Mouse (Mus musculus) liver, embryonic 12.5 days (tissue): ENCODE data around the gene Chtop. TPM values are rescaled to one million over a fixed set of nuclear protein-coding genes. Genes with fewer than 3 reads are reported as not detected.

Experiments
- ATAC-seq: fragments of 200-750 bp; cut with Nextera tagmentation; 2 replicates; pipeline ENCODE4 v1.8.0; 2017; ENCODE audit warnings: moderate number of reproducible peaks, mild to moderate bottlenecking, moderate library complexity
- H3K27ac ChIP-seq: fragments of 300-500 bp; sonication (generic); 2 replicates; pipeline ENCODE4 v1.5.1; 2016; ENCODE audit warnings: mild to moderate bottlenecking
- H3K27me3 ChIP-seq: fragments of 300-500 bp; sonication (generic); replicated peaks from 2 replicates; pipeline ENCODE4 v1.6.1; 2016; ENCODE audit warnings: mild to moderate bottlenecking, moderate library complexity
- H3K36me3 ChIP-seq: fragments of 300-500 bp; sonication (generic); 2 replicates; pipeline ENCODE4 v1.6.1; 2016; ENCODE audit warnings: mild to moderate bottlenecking, moderate library complexity
- H3K4me1 ChIP-seq: fragments of 300-500 bp; sonication (generic); 2 replicates; pipeline ENCODE4 v1.6.1; 2016
- H3K4me2 ChIP-seq: fragments of 300-500 bp; sonication (generic); 2 replicates; pipeline ENCODE4 v1.6.1; 2016; ENCODE audit warnings: mild to moderate bottlenecking, moderate library complexity
- H3K4me3 ChIP-seq: fragments of 300-500 bp; sonication (generic); 2 replicates; pipeline ENCODE4 v1.5.1; 2016; ENCODE audit warnings: mild to moderate bottlenecking, moderate library complexity
- H3K9ac ChIP-seq: fragments of 300-500 bp; sonication (generic); 2 replicates; pipeline ENCODE4 v1.6.1; 2016; ENCODE audit warnings: mild to moderate bottlenecking, moderate library complexity
- H3K9me3 ChIP-seq: fragments of 300-500 bp; sonication (generic); replicated peaks from 2 replicates; pipeline ENCODE4 v1.6.1; 2016; ENCODE audit warnings: mild to moderate bottlenecking, moderate library complexity
- WGBS: fragments of 180-500 bp; shearing (Covaris S2); methylation state at CpG from one replicate; pipeline ENCODE4 v1.1.7; 2016; ENCODE audit not compliant: insufficient replicate concordance; 5-methylcytosine and 5-hydroxymethylcytosine counted together
- polyA plus RNA-seq: library from polyadenylated mRNA; unstranded; fragments of >200 nt; fragmentation: Nextera tagmentation; extraction: Ambion mirVana; gene quantifications from 2 replicates; pipeline ENCODE4 v1.2.1, GENCODE M21; 2016

Chtop gene
- polyA plus RNA-seq, 1 experiment from 2014 or later = 88.1 TPM

DNA sequence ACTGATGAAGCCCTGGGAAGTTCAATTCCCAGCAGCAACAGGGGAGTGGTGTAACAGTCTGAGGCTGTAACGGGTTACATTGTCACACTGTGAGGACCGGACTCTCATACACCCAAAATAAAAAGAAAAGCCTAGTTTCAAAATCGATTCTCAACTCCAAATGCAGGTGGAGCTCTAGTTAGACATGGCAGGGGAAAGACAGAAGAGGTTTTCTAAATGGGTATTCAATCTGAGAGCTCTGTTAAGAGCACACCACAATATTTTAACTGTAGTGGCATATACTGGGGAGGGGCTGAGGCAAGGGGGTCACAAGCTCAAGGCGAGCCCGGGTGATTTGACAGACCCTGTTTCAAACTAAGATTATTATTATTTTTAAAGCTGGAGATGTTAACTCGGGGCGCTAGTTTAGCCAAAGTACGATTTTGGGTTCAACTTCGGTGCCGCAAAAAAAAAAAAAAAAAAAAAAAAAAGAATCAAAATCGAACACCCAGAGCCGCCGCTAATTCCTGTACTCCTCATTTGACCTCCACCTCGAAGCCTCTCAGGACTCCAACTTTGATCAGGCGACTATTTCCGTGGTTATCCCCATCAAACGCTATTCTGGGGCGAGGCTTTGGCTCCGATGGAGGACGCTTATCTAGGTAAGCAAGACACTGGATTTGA, 880 bp downstream of the Chtop start:
- Histone ChIP-seq H3K4me3 (peak overlapping the region; percentile 97), H3K4me2 (peak overlapping the region; percentile 84), H3K4me1 (peaks cover 32% of the 10 kb centered on the region), H3K27me3 (peaks cover 17% of the 10 kb centered on the region), H3K9me3 (no peaks in the 10 kb centered on the region), H3K36me3 (peaks cover 49% of the 10 kb centered on the region), H3K27ac (peak overlapping the region; percentile 90), H3K9ac (peak overlapping the region; percentile 94)
- ATAC-seq = no peak
- WGBS = 2% methylated on average over 20 of the region's 20 CpGs

GRCm38 (mm10) chr3:90506362-90506761, 2.9 kb downstream of the Chtop start:
- Histone ChIP-seq H3K9me3 (no peaks in the 10 kb centered on the region), H3K4me2 (no peak overlapping the region), H3K4me3 (no peak overlapping the region), H3K9ac (no peak overlapping the region; the same call in 1 of the 2 replicates), H3K36me3 (peaks cover 69% of the 10 kb centered on the region), H3K27me3 (no peaks in the 10 kb centered on the region), H3K27ac (no peak overlapping the region), H3K4me1 (peaks cover 29% of the 10 kb centered on the region)
- no peak for ATAC-seq
- WGBS = 95% methylated on average over 3 of the region's 3 CpGs

GRCm38 (mm10) chr3:90505216-90505615, 4.1 kb downstream of the Chtop start:
- no peaks in the 10 kb centered on the region for H3K9me3 ChIP-seq
- no peak overlapping the region for H3K4me3 ChIP-seq
- no peak overlapping the region for H3K27ac ChIP-seq
- WGBS = 90% methylated on average over 5 of the region's 5 CpGs
- H3K9ac ChIP-seq = no peak overlapping the region
- no peak for ATAC-seq
- H3K4me1 ChIP-seq = peaks cover 27% of the 10 kb centered on the region
- H3K36me3 ChIP-seq = peaks cover 74% of the 10 kb centered on the region
- H3K27me3 ChIP-seq = no peaks in the 10 kb centered on the region
- no peak overlapping the region for H3K4me2 ChIP-seq

- peaks cover 92% of the 10 kb centered on the region for H3K36me3 ChIP-seq
- H3K27ac ChIP-seq = no peak overlapping the region
- H3K27me3 ChIP-seq = no peaks in the 10 kb centered on the region
- no peak overlapping the region for H3K4me2 ChIP-seq
- peaks cover 20% of the 10 kb centered on the region for H3K4me1 ChIP-seq
- no peaks in the 10 kb centered on the region for H3K9me3 ChIP-seq
- WGBS = 83% methylated on average over 4 of the region's 4 CpGs
- no peak overlapping the region for H3K4me3 ChIP-seq
- no peak for ATAC-seq
- H3K9ac ChIP-seq = no peak overlapping the region
Observed at GRCm38 (mm10) chr3:90503444-90503843, 5.9 kb downstream of the Chtop start.

GRCm38 (mm10) chr3:90497597-90497996, 11.7 kb downstream of the Chtop start:
- H3K27me3 ChIP-seq = no peaks in the 10 kb centered on the region
- H3K9me3 ChIP-seq = no peaks in the 10 kb centered on the region
- H3K27ac ChIP-seq = no peak overlapping the region
- H3K4me2 ChIP-seq = no peak overlapping the region
- H3K36me3 ChIP-seq = peaks cover 77% of the 10 kb centered on the region
- H3K4me3 ChIP-seq = no peak overlapping the region
- ATAC-seq = no peak
- 0 out of 2 replicates have a peak, but pooled peaks cover 9% of the 10 kb centered on the region for H3K4me1 ChIP-seq
- H3K9ac ChIP-seq = no peak overlapping the region

GRCm38 (mm10) chr3:90495850-90496525, 13.3 kb downstream of the Chtop start:
- Histone ChIP-seq H3K4me1 (peaks cover 12% of the 10 kb centered on the region; the same call in 1 of the 2 replicates), H3K9me3 (no peaks in the 10 kb centered on the region), H3K4me3 (no peak overlapping the region), H3K27me3 (no peaks in the 10 kb centered on the region), H3K9ac (no peak overlapping the region), H3K4me2 (no peak overlapping the region), H3K36me3 (peaks cover 61% of the 10 kb centered on the region), H3K27ac (no peak overlapping the region)
- WGBS = 90% methylated on average over 7 of the region's 7 CpGs
- no peak for ATAC-seq

DNA sequence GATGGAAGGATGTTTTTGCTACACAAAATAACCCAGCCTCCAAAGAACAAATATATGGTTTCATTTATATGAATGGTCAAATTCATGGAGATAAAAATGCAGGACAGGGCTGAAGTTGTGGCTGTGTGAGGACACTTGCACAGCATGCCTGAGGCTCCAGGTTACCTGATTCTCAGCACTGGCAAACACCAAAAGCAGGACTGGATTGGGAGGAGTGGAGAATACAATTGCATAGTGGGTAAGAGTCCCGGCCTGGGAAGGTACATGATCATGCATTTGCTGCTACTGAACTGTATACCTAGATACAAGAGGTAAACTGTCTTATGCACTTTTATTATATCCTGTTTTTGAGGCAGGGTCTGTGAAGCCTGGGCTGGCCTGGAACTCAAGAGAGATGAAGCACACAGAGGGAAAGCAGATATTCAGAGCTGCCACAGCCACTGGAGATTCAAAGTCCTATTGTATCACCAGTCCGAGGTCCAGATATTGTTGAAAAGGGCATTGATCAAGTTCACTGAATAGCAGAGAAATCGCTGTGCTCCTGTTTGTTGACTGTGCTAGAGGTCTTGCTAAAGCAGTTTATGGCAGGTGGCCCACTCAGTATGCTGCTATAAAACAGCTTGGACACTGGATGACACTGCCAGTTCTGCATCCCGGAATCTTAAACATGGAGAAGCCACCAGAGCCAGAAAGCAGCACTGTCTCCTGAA, 15.3 kb downstream of the Chtop start:
- Histone ChIP-seq H3K4me2 (no peak overlapping the region), H3K9ac (no peak overlapping the region), H3K4me1 (peaks cover 27% of the 10 kb centered on the region), H3K27ac (no peak overlapping the region), H3K4me3 (no peak overlapping the region), H3K27me3 (no peaks in the 10 kb centered on the region), H3K9me3 (no peaks in the 10 kb centered on the region), H3K36me3 (peaks cover 48% of the 10 kb centered on the region)
- no peak for ATAC-seq
- 65% methylated on average over 4 of the region's 4 CpGs for WGBS

DNA sequence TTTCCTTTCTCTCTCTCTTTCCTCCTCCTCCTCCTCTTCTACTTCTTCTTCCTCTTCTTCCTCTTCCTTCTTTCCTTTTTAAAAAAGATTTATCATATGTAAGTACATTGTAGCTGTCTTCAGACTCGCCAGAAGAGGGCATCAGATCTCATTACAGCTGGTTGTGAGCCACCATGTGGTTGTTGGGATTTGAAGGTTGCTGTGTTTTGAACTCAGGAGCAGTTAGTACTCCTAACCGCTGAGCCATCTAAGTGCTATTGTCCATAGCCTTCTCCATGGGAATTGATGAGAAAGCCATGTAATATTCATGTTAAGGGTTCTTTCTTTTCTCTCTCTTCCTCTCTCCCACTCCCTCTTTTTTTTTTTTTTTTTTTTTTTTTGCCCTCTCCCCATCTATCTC, 17.9 kb downstream of the Chtop start:
- no peak; the same call in 1 of the 2 replicates for ATAC-seq
- peak overlapping the region; percentile 69 for H3K4me2 ChIP-seq

GRCm38 (mm10) chr3:90490696-90491256, 18.5 kb downstream of the Chtop start, which contains the start of gene Snapin:
Gene Snapin (minus strand): TSS chr3:90491033.
- Histone ChIP-seq H3K9me3 (no peaks in the 10 kb centered on the region), H3K9ac (peak within 1 kb of the TSS; percentile 82), H3K4me2 (peak within 1 kb of the TSS; percentile 69), H3K4me1 (peaks cover 24% of the 10 kb centered on the region), H3K27ac (peak within 1 kb of the TSS; percentile 79), H3K27me3 (no peaks in the 10 kb centered on the region), H3K4me3 (peak within 1 kb of the TSS; percentile 84), H3K36me3 (peaks cover 47% of the 10 kb centered on the region)
- peak; percentile 99 for ATAC-seq
- WGBS = under 1% methylated on average over 37 of the region's 37 CpGs

More for the DNA sequence above, 17.9 kb downstream of the Chtop start:
- H3K27me3 ChIP-seq = no peaks in the 10 kb centered on the region
- H3K4me3 ChIP-seq = peak overlapping the region; percentile 18; the same call in 1 of the 2 replicates
- WGBS = 36% methylated on average over 2 of the region's 2 CpGs
- 0 out of 2 replicates have a peak overlapping the region, but pooled peaks have one; percentile 38 for H3K27ac ChIP-seq
- H3K4me1 ChIP-seq = peaks cover 24% of the 10 kb centered on the region
- H3K9ac ChIP-seq = no peak overlapping the region
- no peaks in the 10 kb centered on the region for H3K9me3 ChIP-seq
- peaks cover 47% of the 10 kb centered on the region for H3K36me3 ChIP-seq

DNA sequence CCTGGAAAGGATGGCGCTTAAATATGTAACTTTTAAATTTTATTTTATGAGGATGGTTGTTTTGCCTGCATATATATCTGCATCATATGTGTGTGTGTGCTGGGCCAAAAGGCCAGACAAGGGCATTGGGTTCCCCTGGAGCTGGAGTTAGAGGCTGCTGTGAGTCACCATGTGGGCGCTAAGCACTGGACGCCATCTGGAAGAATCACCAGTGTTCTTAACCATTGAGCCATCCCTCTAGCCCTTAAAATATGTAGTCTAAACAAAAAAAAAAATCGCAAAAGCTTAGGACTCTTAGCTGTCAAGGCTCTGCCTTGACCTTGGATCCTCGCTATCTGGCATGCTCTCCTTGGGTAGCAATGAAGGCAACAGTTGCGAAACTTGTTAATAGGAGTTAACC, 20.7 kb downstream of the Chtop start:
- Histone ChIP-seq H3K4me2 (no peak overlapping the region), H3K9me3 (no peaks in the 10 kb centered on the region), H3K9ac (no peak overlapping the region), H3K36me3 (peaks cover 59% of the 10 kb centered on the region), H3K4me3 (no peak overlapping the region), H3K27ac (no peak overlapping the region), H3K27me3 (no peaks in the 10 kb centered on the region), H3K4me1 (peaks cover 18% of the 10 kb centered on the region)
- no peak for ATAC-seq
- WGBS = 84% methylated on average over 6 of the region's 6 CpGs

- Histone ChIP-seq H3K27me3 (no peaks in the 10 kb centered on the region), H3K27ac (no peak overlapping the region), H3K9ac (no peak overlapping the region), H3K36me3 (peaks cover 75% of the 10 kb centered on the region), H3K4me1 (peaks cover 18% of the 10 kb centered on the region), H3K4me2 (no peak overlapping the region), H3K9me3 (no peaks in the 10 kb centered on the region), H3K4me3 (no peak overlapping the region)
- ATAC-seq = no peak
- WGBS = 76% methylated on average over 5 of the region's 5 CpGs
Observed at GRCm38 (mm10) chr3:90486998-90487397, 22.3 kb downstream of the Chtop start.
